Mouse (Mus musculus): ENCODE results near the gene Malsu1. TPM values are rescaled to one million over a fixed set of nuclear protein-coding genes. Genes with fewer than 3 reads are reported as not detected.
A peak's percentile ranks its signal among the peaks of the same experiment; 100 is the strongest.

Malsu1 gene
- 27.5 and 33.2 TPM in 2 replicates for polyA plus RNA-seq (2012; ENCODE audit: insufficient read depth, insufficient read length, missing spikeins)

DNA sequence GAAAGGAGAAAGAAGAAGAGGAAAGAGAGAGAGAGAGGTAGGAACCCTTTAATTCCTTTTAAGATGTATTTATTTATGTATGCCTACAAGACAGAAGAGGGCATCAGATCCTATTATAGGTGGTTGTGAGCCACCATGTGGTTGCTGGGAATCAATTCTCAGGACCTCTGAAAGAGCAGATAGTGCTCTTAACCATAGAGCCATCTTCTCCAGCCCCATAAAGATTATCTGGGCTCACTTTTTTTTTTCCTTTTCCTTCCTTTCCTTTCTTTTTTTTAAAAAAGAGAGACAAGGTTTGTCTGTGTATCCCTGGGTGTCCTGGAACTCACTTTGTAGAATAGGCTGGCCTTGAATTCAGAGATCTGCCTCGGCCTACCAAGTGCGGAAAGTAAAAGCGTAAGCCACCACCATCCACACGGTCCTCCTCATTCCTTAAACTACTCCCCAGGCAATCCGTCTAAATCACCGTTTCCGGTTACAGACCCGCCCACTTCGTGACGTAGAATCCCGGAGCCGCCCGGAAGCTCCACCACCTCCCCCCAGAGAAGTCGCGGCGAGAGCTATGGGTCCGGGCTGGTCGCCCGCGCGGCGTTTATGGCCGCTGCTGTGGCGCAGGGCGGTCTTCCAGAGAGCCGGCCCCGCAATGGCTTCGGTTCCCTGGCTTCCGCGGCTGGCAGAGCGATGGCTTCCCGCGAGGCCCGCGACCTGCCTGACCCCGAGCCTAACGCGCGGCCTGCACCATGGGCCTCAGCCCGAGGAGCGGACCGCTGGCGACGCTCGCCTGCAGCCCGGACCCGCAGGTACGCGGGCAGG lies at the start of gene Malsu1:
Gene Malsu1, plus strand, starts transcription at position 492 of the 813 bp plus-strand sequence.
- Histone ChIP-seq H3K4me1 (ENCODE audit: control insufficient read depth, insufficient read depth, low read length) (peaks cover 11% of the 10 kb centered on the region), H3K27ac (ENCODE audit: insufficient read depth, low read depth, low read length) (peak within 1 kb of the TSS; percentile 69), H3K4me3 (ENCODE audit: insufficient read depth, low read length) (peak within 1 kb of the TSS; percentile 92)
- TF ChIP-seq CTCF (IDR thresholded peaks at IDR 0.05; ENCODE audit: low read depth, low read length), result no peak
- no peak for TF ChIP-seq POLR2A (IDR thresholded peaks at IDR 0.05; ENCODE audit: borderline replicate concordance, low read depth, low read length)

DNA sequence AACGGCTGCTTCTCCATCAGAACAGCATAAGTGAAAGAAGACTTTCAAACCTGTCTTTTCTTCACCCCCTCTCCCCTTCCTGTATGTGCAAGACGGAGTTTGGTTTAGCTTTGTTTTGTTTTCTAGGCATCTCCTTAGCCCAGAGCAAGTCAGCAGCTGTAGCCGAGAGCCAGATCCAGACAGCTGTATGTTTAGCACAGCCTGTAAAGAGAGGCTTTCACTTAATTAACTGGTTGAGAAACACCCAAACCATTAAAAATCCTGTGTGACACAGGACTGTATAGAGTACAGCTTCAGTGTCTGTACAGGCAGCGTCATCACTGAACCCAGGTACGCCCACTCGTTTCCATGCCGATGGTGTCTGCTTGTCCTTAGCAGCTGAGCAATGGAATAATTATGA lies 48.3 kb upstream of the Malsu1 start:
- Histone ChIP-seq H3K4me1 (ENCODE audit: control insufficient read depth, insufficient read depth, low read length) (peaks cover 86% of the 10 kb centered on the region), H3K4me3 (ENCODE audit: insufficient read depth, low read length) (no peak overlapping the region), H3K27ac (ENCODE audit: insufficient read depth, low read depth, low read length) (0 out of 2 replicates have a peak overlapping the region, but pooled peaks have one; percentile 96)
- TF ChIP-seq POLR2A (IDR thresholded peaks at IDR 0.05; ENCODE audit: borderline replicate concordance, low read depth, low read length) (no peak), CTCF (IDR thresholded peaks at IDR 0.05; ENCODE audit: low read depth, low read length) (no peak)

DNA sequence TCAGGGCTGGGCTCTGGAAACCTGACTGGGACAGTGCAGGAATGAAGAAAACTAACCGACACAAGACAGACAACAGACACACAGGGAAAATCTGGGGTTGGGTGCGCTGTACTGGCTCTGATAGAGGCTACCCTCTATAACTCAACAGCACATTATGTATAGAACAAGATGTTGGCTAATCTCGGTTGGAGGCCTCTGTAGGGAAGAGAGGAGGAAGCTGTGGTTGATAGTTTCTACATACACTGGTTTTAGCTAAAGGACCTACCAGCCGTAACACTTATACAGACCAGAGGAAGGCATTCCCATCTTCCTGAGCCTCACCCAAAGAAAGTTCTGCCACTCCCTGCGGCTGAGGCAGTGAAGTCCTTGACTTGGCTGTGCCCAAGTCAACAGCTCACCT lies 47.1 kb upstream of the Malsu1 start:
- TF ChIP-seq CTCF (IDR thresholded peaks at IDR 0.05; ENCODE audit: low read depth, low read length) (no peak), POLR2A (IDR thresholded peaks at IDR 0.05; ENCODE audit: borderline replicate concordance, low read depth, low read length) (no peak)
- Histone ChIP-seq H3K4me3 (ENCODE audit: insufficient read depth, low read length) (no peak overlapping the region), H3K4me1 (ENCODE audit: control insufficient read depth, insufficient read depth, low read length) (peaks cover 82% of the 10 kb centered on the region), H3K27ac (ENCODE audit: insufficient read depth, low read depth, low read length) (peak overlapping the region; percentile 96)

DNA sequence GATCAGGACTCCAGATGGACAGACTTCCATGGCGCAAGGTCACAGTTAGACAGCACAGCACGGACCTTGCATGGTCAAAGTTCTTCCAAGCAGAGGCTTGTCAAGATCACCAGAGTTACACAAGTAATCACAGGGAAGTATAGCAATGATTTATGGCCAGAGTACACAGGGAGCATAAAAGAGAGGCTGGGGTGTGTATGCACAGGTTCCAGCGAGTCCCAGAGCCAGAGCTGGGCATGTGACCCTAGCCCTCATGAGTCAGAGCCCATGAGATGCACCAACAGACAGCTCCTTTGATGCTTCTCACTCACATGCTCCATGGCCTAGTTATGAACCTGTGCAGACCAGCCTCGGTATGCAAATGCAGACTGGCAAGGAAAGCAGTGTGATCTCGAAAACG lies 45.6 kb upstream of the Malsu1 start:
- no peak overlapping the region for H3K4me3 ChIP-seq (ENCODE audit: insufficient read depth, low read length)
- peak overlapping the region; percentile 96 for H3K27ac ChIP-seq (ENCODE audit: insufficient read depth, low read depth, low read length)
- peaks cover 83% of the 10 kb centered on the region for H3K4me1 ChIP-seq (ENCODE audit: control insufficient read depth, insufficient read depth, low read length)
- TF ChIP-seq CTCF (IDR thresholded peaks at IDR 0.05; ENCODE audit: low read depth, low read length) (no peak), POLR2A (IDR thresholded peaks at IDR 0.05; ENCODE audit: borderline replicate concordance, low read depth, low read length) (no peak)

DNA sequence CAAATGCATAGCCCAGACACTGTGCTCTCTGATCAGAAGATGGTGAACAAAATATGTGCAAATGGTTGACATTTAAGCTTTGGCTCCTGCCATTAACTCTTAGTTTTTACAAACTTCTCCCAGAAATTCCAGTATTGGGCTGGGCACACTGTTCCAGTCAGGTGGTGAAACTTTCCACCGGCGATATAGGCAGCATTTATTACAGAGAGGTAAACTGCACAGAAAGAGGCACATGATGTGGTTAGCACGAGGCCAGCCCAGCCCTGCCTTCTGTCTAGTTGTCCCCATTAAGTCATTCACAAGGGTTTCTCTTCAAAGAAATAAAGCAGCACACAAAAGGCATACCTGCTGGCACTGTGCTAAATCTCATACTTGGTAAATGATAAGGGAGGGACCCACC lies 44.9 kb upstream of the Malsu1 start:
- H3K4me3 ChIP-seq (ENCODE audit: insufficient read depth, low read length), result no peak overlapping the region

DNA sequence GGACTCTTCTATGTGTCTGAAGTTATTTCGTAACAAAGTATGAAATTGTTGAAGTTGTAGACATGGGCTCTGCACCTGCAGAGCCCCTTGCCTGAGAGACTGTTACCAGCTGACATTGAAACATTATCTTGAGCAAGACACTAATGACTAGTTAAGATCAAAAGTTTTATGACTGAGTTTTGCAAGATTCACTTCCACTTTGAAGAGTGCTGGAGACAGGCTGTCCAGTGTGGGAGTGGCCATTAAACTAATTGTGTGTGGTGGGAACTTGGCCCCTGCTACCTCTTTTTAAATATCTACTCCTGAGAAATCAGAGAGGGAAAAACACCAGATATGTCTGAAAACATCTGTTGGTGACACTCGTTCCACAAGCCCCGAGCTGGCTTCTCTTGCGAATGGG lies 42.4 kb upstream of the Malsu1 start:
- no peak for TF ChIP-seq POLR2A (IDR thresholded peaks at IDR 0.05; ENCODE audit: borderline replicate concordance, low read depth, low read length)
- TF ChIP-seq CTCF (IDR thresholded peaks at IDR 0.05; ENCODE audit: low read depth, low read length), result no peak
- H3K4me1 ChIP-seq (ENCODE audit: control insufficient read depth, insufficient read depth, low read length), result peaks cover 79% of the 10 kb centered on the region
- peak overlapping the region; percentile 99 for H3K27ac ChIP-seq (ENCODE audit: insufficient read depth, low read depth, low read length)
- peak overlapping the region; percentile 26 for H3K4me3 ChIP-seq (ENCODE audit: insufficient read depth, low read length)

More for the DNA sequence above, 44.9 kb upstream of the Malsu1 start:
- Histone ChIP-seq H3K4me1 (ENCODE audit: control insufficient read depth, insufficient read depth, low read length) (peaks cover 84% of the 10 kb centered on the region), H3K27ac (ENCODE audit: insufficient read depth, low read depth, low read length) (peak overlapping the region; percentile 96)
- TF ChIP-seq CTCF (IDR thresholded peaks at IDR 0.05; ENCODE audit: low read depth, low read length), result no peak
- no peak for TF ChIP-seq POLR2A (IDR thresholded peaks at IDR 0.05; ENCODE audit: borderline replicate concordance, low read depth, low read length)

DNA sequence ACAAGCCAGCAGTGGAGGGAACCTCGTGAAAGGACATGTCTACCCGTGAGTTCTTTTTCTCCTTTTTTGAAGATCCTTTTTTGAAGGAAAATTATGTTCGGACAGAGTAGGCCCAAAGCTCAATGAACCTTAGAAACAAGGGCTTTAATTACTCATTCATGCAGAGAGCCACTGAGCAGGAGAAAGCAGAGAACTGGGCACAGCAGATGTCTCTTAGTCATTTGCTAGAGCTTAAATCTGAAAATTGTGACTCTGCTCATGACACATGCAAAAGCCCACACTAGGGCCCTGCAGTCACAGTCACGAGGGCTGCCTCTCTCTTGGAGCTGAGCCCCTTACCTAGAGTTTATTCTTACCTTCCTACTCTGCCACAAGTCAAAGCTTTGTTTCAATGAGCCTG lies 40.8 kb upstream of the Malsu1 start:
- no peak overlapping the region for H3K4me3 ChIP-seq (ENCODE audit: insufficient read depth, low read length)
- H3K27ac ChIP-seq (ENCODE audit: insufficient read depth, low read depth, low read length), result peak overlapping the region; percentile 99
- TF ChIP-seq POLR2A (IDR thresholded peaks at IDR 0.05; ENCODE audit: borderline replicate concordance, low read depth, low read length) (no peak), CTCF (IDR thresholded peaks at IDR 0.05; ENCODE audit: low read depth, low read length) (no peak)
- H3K4me1 ChIP-seq (ENCODE audit: control insufficient read depth, insufficient read depth, low read length), result peaks cover 69% of the 10 kb centered on the region

DNA sequence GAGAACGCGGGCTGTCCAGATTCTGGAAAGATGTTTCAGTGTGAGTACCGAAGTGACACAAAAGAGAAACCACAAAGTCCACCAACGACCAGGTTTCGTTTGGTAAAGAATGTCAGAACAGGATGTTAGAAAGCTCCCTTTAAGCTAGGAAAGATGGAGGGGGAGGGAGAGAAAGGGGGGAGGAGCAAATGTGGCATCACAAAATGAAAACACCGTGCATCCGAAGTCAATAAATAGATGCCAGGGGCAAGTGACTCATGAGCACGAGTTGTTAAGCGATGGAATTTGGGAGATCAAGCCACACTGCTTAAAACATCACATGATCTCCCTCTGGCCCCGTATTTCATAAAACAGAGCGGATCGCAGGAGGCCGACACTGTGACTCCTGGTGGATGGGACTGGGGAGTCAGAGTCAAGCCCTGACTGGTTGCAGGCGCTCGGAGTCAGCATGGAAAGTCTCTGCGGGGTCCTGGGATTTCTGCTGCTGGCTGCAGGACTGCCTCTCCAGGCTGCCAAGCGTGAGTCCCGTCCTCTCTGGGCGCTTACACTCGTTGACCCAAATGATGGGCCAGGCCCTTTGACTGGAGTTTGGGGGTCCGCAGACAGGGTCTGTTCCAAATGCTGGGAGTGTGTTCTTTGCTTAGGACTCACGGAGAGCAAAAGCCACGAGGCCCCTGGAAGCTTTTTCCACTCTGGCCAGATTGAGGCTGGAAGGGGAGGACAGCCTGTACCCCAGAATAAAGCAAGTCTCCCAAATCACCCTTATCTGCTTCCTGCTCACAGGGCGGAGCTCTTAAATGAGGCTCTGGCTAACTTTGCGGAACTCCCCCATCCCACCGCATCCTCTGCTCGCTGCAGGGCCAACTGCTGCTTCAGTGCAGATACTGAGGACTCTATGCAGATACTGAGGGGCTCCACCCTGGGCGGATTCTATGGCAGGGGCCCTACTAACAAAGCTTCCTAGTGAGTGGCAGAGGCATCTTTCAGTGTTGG lies 37.0 kb upstream of the Malsu1 start, which contains the start of gene Gpnmb:
Gene Gpnmb, plus strand, starts transcription at position 272 of the 993 bp plus-strand sequence.
- peak within 1 kb of the TSS; percentile 99 for H3K27ac ChIP-seq (ENCODE audit: insufficient read depth, low read depth, low read length)
- TF ChIP-seq CTCF (IDR thresholded peaks at IDR 0.05; ENCODE audit: low read depth, low read length) (no peak), POLR2A (IDR thresholded peaks at IDR 0.05; ENCODE audit: borderline replicate concordance, low read depth, low read length) (peak; percentile 92)
- H3K4me3 ChIP-seq (ENCODE audit: insufficient read depth, low read length), result peak within 1 kb of the TSS; percentile 93
- H3K4me1 ChIP-seq (ENCODE audit: control insufficient read depth, insufficient read depth, low read length), result peaks cover 40% of the 10 kb centered on the region

DNA sequence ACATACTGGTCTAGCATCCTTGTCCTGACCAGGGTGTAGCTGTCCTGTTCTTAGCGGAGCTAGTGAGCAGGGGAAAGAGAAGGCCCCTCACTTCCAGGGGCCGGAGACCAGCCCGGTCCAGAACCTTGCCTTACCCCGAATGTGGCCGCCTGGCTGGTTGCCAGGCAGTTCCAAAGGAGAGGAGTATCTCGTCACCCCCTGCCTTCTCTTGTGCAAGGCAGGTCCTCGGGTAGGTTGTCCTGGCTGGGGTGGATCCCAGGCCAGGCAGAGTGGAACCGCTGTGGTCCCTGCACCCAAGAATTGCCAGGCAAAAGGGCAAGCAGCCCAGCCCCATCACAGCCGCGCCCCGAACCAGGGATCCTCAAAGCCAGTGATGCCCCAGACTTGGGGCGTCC lies 36.3 kb upstream of the Malsu1 start:
- peak overlapping the region; percentile 99 for H3K27ac ChIP-seq (ENCODE audit: insufficient read depth, low read depth, low read length)
- H3K4me3 ChIP-seq (ENCODE audit: insufficient read depth, low read length), result peak overlapping the region; percentile 93

More for the DNA sequence above, 36.3 kb upstream of the Malsu1 start:
- TF ChIP-seq POLR2A (IDR thresholded peaks at IDR 0.05; ENCODE audit: borderline replicate concordance, low read depth, low read length), result no peak
- no peak for TF ChIP-seq CTCF (IDR thresholded peaks at IDR 0.05; ENCODE audit: low read depth, low read length)
- peaks cover 33% of the 10 kb centered on the region for H3K4me1 ChIP-seq (ENCODE audit: control insufficient read depth, insufficient read depth, low read length)
